Mouse (Mus musculus) adrenal gland, adult 8-10 months (tissue): Measurements from ENCODE around the gene Myadml2. TPM values are rescaled to one million over a fixed set of nuclear protein-coding genes. Genes with fewer than 3 reads are reported as not detected.
"Not testable (repeated sequence)": the region's sequence is repeated elsewhere in the genome, so short reads cannot be mapped to it uniquely, and the experiment has no call there.

Experiments used
- DNase-seq: peaks from one replicate; pipeline ENCODE4 v3.0.0; 2022
- total RNA-seq, 4 experiments: library from RNA; stranded (reverse); gene quantifications; 2 replicates each; pipeline ENCODE4 v1.2.4; 2022

Myadml2 gene
- total RNA-seq, result 1 to 10 TPM in 1 of 4 experiments, under 1 TPM in 2, not detected in 1; 0.65 to 1.2 (median 0.81) TPM

DNA sequence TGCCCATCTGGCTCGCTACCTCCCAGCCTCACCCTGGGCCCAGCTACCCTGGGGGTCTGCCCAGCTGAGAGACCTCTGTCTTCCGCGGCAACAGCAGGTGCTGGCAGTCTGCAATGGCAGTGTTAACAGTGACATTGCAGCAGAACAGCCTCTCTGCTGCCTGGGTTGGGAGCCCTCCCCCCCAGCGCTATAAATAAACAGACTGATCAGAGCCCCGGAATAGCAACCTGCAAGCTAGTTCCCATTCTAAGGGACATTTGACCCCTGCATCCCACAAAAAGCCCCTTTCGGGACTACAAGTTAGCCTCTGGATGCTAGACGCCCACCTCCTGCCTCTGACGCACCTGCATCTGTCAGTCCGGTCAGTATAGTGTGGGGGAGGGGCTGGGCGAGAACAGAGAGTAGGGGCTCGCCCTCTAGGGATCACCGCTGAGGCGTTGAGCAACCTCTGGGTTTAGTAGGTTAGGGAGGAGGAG lies at the start of gene Myadml2:
Gene Myadml2 (minus strand): TSS at position 158 of the 476 bp plus-strand sequence.
- DNase-seq, result no peak

DNA sequence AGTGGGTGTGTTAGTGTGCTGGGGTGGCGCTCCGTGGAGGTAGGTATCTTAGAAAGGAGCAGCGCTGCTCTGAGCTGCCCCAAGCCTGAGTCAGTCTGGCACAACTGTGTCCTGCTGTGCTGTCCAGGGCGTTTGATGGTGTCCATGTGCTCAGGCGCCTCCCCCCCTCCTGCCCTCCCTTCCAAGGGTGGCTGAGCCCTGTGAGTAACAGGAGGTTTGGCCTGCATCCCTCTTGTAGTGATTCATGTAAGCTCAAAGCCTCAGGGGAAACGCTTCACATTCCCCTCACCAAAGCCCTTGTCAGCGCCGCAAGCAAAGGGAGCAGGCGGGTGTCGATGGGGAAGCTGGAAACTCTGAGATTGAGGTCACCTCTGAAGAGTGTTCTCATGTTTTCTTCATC lies 49.8 kb upstream of the Myadml2 start:
- DNase-seq, result peak; percentile 85

DNA sequence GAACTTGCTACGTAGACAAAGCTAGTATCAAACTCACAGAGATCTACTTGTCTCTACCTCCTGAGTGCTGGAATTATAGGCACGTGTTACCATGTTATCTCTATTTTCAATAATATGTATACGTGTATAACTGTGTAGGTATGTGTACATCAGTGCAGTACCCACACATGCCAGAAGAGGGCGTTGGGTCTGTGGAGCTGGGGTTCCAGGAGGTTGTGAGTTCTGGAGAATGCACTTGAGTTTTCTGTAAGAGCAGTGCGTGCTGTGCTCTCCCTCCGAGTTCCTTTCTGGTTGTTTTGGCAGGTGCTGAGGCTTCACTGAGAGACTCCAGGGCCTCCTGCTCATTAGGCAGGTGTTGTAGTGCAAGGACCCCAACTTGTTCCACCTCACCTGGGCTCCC lies 48.6 kb upstream of the Myadml2 start:
- no peak for DNase-seq

DNA sequence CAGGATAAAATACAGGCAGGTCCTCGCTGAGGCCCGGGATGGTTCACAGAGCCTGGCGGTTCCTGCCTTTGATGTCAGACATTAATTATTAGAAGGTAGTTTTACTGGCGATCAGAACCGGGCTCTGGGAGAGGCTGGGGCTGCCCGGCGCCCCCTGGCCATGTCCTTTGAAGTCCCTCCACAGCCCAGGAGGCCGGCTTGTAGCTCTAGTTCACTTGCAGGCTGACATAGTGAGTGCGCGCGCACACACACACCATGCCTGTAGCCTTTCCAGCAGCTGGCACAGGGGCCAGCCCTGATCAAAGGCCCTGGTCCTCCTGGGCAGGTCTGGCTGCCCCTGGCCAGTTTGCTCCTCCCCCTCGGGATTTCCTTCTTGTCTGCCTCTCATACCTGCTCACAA lies 47.7 kb upstream of the Myadml2 start:
- DNase-seq, result no peak

DNA sequence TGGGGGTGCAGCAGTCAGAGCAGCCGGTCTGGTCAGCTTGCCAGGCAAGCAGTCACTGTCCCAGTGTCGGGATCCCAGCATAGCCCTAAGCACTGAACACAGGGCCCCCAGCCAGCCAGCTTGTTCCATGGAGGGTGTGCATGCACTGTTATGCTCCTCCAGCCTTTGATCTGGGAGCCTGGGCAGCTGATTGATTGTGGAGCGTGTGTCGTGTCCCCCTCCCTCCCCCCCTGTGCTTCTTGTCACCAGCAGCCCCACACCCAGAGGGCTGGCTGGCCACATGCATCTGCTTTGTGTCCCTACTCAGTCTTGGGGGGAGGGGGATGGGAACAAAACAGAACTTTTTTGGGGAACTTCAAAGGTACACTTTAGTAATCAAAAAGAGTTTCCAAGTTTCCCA lies 47.2 kb upstream of the Myadml2 start:
- DNase-seq, result no peak

DNA sequence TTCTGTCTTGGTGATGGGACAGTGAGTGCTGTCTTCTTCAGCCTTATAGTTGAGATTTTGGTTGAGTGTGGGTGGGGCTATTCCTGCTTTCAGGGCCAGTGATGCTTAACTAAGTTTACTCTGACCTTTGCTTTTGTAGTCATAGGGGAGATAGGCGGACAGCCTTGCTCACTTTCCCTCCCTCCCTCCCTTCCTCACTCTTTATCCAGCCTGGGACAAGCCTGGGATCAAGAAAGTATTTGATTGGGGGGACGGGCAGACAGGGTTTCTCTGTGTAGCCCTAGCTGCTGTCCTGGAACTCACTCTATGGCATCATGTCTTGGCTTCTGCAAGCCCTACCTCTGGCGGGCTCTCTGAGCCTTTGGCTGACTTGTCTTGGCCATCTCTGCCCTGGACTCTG lies 45.5 kb upstream of the Myadml2 start:
- no peak for DNase-seq

DNA sequence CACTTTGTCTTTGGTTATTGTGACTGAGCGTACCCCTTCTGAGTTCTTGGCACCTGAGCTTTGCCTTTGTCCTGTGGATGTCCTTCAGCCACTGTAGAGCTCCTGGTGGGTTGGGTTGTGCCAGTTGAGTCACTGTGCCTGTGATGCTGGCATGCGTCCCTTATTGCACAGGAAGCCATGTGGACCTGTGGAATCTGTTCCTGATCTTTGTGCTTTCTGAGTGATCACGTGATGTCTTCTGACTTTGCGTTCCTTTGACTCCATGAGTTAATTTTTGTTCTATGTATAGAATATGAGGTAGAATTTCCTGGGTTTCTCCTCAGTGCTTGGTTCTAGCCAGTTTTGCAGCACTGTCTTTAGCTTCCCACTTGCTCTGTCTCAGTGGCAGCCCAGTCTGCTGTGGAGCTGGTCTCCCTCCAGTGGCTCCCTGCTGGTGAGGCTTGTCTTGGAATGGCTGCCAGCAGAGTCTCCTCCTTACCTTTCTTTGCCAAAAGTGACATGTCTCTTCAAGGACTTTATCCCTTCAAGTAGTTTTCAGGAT lies 44.6 kb upstream of the Myadml2 start:
- DNase-seq, result peak; percentile 60

DNA sequence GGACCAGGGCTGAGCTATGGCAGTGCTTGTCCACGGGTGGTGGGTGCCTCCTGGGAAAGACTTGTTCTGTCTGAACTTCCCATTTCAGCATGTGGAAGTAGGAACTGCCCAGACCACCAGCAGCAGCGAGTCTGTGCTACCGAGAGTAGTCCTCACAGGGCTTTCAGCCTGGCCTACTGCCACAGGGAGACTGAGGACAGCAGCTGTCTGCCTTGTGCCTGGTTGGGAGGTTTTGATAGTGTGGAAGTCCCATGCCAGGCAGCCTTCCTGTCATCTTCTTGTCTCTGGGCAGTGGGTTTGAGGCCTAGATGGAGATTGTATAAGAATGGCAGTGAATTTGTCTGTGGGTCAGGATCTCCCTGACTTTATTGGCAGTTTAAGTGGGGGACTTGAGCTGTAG lies 41.4 kb upstream of the Myadml2 start:
- DNase-seq, result no peak

DNA sequence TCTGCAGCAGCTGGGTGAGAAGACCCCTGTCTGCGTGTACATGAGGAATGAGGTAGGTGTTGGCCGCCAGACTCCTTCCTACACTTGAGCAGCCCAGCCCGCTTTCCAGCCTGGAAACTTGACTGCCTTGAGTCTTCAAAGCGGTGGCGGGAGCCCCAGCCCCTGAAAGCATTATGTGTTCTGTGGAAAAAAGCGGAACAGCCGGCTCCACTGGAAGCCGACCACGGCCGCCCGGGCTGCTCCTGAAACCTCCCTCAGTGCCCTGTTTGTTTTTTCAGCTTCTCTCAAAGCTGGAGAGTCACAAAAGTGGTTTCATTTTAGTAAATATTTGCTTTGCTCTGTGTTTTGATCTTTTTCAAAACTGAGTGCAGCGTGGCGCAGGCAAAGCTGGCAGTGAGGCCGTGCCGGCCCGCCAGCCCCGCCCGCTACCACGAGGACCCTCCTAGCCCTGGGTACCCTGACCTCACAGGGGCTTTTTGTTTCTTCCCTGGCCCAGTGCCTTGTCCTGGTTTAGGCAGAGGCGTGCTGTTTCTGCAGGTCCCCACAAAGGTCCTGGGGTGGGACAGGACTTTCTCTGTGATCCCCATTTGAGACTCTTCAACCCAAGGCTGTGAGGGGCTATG lies 38.8 kb upstream of the Myadml2 start:
- no peak for DNase-seq

DNA sequence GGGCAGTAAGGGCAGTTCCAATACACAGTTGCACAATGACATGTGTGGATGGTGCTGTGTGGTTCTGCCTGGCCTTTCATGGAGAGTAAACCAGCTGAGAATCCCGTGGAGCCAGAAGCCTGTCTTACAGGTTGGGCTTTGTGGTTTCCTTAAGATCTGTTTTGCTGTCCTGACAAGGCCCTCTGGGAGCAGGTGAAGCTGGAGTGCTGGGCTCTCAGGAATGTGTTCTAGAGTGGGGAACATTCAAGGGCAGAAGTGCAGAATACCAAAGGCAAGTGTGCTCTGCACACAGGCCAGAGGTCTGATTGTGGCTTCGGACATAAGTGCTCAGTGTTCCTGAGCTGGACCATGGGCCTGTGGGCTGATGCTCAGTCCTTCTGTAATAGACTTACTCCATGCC lies 36.7 kb upstream of the Myadml2 start:
- DNase-seq, result no peak

DNA sequence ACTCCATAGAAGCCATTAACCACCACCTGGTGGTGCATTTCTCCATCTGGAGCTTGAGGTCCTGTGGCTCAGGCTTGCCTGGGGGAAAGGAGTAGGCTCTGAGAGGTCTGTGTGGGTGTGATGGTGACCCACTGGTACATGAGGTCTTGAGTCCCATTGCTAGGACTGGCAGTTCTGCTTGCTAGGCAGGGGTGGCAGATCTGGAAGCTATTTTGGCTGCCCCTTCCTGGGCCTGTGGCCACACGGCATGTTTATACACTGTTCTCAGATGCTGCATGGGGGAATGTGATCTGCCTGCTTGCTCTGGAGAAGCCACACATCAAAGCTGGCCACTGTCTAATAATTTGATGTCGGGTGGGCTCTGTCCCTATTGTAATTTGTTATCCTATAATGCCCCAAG lies 36.1 kb upstream of the Myadml2 start:
- no peak for DNase-seq

DNA sequence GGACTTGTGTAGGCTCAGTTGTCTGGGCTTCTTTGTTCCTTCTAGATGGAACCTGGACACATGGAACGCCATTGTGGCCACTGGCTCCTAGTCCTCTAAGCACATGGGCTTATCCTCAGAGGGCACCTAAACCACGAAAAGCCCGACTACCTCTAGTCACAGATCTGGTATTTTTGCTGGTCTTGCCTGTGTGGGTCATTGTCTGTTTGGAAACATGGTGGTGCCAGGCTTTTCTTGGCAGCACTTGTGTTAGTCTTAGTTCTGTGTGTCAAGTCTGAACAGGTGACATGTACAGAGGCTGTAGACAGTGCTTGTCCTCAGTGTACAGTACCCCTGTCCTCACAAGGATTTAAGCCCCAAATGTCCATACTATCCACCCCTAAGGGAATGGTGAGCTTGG lies 35.6 kb upstream of the Myadml2 start:
- DNase-seq, result no peak

DNA sequence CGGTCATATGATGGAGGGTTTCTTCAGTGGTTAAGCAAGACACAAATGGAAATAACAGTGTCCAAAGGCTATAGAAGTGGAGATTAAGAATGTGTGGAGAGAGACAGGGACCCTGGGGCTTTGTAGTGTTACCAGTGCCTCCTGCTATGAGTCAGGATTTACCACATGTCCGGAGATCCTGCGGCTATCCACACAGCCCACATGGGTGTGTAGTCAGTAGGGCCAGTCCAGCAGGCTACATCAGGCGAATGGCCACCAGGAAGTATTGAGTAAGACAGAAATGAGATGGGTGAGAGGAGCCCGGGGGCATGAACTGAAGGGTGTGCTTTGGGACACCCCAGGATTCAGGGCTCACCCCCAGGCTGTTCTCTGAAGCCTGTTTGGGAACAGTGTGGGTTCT lies 34.7 kb upstream of the Myadml2 start:
- DNase-seq, result no peak

DNA sequence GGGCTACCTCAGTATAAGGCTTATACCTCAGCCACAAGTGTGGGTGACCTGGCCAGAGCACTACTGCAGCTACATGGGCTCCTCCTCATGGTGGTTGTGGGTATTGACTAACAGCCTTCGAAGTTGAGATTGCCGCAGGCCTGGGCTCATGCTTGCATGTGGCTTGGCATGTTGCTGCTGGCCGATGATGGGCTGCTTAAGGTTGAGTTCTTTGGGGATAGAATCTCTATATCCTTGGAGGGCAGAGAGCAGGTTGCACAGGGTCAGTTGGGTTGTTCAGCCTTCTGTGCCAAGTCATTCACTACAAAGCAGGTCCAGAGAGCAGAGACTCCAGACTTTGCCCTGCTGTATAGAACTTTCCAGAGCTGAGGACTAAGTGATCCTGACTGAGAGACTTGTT lies 32.0 kb upstream of the Myadml2 start:
- no peak for DNase-seq

DNA sequence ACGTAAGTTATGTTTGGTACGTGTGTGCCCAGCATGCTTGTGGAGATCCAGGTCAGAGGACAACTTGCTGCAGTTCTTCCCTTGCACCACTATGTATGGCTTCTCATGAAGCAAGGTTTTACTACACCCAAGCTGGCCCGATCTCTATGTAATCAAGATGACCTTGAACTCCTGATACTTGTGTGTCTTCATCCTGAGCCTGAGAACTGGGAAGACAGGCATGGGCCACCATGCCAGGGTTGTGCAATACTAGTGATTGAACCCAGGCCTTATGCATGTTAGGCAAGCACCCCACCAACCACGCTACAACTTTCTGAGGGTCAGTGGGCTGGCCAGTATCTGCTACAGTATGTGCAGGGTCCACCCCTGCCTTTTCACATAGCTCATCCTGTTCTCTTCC lies 29.0 kb upstream of the Myadml2 start:
- DNase-seq, result no peak

DNA sequence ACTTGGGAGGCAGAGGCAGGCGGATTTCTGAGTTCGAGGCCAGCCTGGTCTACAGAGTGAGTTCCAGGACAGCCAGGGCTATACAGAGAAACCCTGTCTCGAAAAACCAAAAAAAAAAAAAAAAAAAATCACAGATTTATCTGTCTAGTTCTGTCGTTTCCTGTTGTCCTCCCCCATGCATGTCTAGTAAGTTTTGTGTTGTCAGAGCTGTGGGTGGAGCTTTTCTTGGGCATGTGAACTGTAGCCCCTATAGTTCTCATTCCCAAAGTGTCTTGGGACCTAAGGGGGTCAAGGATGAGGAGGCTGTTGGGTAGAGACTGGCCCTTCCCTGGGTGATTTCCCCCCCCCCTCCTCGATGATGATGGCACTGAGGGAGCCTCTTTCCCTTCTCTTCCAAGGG lies 27.9 kb upstream of the Myadml2 start:
- not testable (repeated sequence) for DNase-seq

DNA sequence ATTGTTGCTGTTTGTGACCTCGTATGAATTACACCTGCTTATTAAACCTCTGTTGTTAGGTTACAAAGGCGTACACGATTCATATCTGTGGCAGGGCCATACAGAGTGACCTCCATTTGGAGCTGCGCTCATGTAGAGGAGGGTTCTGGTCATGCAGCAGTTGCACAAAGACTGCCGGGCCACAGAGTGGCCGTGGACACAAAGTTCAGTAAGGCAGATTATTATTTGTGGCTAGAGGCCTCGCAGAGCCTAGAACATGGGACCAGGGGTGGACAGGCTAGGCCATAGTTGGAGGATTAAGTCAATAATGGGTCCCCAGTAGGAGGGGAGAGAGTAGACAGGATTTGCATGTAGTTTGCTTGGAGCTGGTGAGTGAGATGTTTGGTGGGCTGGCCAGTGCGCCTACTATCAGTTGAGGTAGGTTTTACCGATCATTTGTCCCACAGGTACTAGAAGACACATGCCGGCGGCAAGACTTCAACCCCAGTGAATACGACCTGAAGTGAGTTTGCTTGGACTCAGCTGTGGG lies 25.7 kb upstream of the Myadml2 start:
- DNase-seq, result no peak

DNA sequence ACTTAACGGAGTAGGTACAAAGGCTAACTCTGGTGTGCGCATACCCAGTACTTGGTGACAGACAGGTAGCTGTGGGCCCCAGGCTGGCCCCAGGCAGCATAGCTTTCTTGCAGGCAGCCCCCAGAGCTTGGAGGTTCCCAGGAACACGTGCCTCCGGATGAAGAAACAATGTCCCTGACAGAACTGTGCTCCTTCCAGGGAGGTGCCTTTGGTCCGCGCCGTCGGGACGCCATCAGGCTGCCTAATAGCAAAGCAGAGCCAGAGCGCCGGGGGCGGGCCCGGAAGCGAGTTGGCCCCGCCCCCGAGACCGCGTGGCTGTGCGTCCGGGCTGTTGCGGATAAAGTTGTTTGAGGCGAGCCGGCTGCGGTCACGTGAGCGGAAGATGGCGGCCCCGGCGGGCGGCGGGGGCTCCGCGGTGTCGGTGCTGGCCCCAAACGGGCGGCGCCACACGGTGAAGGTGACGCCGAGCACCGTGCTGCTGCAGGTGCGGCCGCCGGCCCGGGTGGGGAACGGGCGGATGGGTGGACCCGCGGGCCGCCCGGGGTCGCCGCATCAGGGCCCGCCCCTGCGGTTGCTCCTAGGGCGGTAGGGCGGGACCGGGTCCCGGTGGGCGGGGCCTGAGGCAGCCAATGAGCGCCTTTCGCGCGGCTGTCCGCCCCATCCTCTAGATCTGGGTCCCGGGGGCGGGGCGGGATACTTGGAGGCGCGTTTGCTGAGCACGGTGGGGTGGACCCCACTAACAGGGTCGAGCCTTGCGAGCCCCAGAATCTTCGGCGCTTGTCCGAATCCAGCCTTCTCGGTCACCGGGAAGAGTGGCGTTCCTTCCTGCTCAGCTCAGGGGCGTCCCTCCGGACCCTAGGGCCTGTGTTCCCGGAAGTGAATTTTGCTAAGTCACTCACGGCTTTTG lies 25.0 kb upstream of the Myadml2 start, which contains the start of gene Aspscr1:
Gene Aspscr1 (plus strand): TSS at position 287 of the 907 bp plus-strand sequence.
- DNase-seq, result peak; percentile 91

DNA sequence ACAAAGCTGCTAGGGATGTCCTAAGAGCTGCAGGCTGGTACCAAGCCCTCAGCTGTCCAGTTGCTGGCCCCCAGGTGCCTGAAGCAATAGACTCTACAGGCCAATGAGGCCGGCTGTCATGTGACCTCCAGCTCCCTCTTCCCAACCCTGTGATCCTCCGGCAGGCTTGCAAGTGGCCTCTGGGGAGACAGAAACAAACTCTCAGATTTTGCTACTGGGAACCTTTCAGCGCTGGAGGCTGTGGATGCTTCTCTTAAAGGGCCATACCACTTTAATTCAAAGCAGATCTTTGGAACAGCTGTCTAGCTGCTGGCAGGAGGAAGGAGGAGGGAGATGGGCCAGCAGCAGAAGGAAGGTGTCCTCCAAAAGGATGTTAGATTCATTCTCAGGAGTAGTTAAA lies 18.7 kb upstream of the Myadml2 start:
- no peak for DNase-seq

DNA sequence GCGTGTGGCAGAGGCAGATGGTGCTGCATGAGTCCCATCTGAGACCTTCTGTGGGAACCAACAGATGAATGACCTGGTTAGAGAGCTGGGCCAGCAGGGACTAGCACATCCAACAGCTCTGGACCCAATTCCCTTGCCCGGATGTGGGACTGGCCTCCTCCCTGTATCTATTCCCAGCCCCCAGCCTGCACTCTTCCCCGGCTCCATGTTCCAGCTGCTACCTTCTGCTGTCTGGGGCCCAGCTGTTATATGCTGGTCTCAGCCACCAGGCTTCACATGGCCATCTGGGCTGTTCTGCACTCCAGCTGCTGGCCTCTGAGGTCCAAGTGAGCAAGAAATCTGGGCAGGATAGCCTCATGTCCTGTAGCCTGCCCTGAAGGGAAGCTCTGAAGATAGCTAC lies 17.4 kb upstream of the Myadml2 start:
- DNase-seq, result no peak

DNA sequence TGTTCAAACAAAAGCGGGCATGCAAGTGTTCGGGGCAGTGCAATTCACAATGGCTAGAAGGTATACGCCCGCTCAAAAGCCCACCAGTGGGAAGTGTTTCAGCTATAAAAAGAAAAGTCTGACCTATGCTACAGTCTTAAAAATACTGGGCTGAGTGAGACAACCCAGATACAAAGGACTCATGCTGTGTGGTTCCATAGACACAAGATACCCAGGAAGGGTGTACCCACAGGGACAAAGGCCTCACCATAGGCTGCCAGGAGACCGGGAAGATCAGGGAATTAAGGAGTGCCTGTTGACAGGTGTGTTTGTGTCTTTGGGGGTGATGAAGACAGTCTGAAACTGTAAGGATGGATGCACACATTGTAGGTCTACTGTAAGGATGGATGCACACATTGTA lies 15.8 kb upstream of the Myadml2 start:
- no peak for DNase-seq

DNA sequence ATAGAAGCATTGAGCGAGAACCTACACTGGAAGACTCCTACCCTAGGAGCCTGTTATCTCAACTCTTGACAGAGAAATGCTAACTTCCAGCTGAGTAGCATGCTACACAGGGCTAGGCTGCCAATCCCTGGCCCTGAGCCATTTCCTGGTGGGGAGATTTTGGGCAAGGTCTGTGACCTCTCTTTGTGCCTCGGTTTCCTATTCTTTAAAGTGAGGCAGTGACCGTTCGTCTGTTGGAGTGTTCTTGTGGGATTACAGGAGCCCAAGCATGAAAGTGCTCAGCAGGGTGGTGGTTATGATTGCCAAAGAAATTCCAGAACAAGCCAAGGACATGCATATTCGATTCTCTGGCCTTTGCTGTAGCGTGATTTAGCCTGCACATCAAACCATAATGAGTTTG lies 14.8 kb upstream of the Myadml2 start:
- DNase-seq, result no peak

DNA sequence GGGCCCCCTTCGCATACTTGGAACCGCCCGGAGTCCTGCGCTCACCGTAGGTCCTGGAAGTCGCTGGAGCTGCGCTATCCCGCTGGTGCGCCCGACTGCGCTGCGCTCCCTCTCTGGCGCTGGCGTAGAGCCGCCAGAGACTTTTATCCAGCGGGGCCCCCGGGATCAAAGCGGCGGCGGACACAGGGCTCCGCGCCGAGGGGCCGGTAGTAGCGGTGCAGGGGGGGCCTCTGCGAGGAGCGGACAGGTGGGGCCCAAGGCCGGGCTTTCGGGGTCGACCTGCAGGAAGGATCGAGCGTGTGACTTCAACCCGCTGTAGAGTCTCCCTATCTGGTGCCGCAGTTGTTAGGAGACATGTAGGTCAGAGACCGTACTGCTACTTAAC lies 13.1 kb upstream of the Myadml2 start, which contains the start of gene Notum:
Gene Notum (minus strand): TSS at position 100 of the 385 bp plus-strand sequence.
- no peak for DNase-seq
